Mouse (Mus musculus) layer of hippocampus, postnatal 10 days (tissue): Measurements from ENCODE around the gene Exoc4. TPM values are rescaled to one million over a fixed set of nuclear protein-coding genes. Genes with fewer than 3 reads are reported as not detected.

ENCODE experiments used
- DNase-seq, 2 experiments: peaks; one replicate each; pipeline ENCODE4 v3.0.0; 2021; ENCODE audit warnings: low spot score in 2 of 2
- total RNA-seq, 2 experiments: library from RNA; stranded (reverse); gene quantifications; 2 replicates each; pipeline ENCODE4 v1.2.3; 2021

Exoc4 gene
- total RNA-seq, 2 experiments from 2014 or later = 70.1 to 79.5 TPM

DNA sequence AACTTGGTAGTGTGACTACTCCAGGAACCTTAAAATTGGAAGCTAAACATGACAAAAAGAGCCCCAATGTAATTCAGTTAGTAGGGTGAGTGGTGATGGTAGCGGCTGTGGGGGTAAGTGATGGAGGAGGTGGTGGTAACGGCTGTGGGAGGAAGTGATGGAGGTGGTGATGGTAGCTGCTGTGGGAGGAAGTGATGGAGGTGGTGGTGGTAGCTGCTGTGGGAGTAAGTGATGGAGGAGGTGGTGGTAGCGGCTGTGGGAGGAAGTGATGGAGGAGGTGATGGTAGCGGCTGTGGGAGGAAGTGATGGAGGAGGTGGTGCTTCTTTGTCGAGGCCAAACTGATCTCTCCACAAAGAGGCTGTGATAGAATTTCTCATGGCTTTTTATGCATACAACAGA lies 369.7 kb downstream of the Exoc4 start:
- no peak for DNase-seq

DNA sequence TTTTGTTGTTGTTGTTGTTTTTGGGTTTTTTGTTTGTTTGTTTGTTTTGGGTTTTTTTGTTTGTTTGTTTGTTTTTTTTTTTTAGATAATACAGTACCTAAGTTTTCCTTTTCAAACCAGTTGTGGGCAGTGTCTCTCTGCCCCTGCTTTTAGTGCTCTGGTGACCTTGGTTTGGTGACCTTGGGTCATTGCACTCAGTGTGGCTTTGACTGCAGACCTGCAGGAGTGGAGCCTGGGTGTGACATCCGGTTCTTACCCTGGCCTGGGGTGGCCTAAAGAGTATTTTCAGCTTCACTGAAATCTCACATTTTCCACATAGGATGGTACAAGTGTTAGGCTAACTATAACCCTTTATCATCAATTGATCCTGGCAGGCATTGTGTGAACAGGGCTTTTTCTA lies 371.8 kb downstream of the Exoc4 start:
- DNase-seq = no peak

DNA sequence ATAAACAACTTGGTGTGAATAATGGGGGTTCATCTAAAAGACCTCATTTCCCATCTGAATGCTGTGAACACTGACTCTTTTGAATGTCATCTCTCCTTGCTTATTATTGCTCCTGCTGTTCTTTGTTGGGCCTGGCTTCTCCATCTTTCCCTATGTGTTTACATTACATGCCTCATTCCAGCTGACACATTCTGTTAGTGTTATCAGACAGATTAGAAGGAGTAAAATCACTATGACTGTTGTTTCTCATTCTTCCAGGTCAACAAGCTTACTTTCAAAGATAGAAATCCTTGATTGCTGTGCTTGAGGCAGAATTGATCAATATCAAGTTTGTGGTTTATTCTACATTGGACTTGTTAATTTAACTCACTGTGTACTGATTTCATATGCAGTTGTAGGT lies 377.0 kb downstream of the Exoc4 start:
- no peak for DNase-seq

DNA sequence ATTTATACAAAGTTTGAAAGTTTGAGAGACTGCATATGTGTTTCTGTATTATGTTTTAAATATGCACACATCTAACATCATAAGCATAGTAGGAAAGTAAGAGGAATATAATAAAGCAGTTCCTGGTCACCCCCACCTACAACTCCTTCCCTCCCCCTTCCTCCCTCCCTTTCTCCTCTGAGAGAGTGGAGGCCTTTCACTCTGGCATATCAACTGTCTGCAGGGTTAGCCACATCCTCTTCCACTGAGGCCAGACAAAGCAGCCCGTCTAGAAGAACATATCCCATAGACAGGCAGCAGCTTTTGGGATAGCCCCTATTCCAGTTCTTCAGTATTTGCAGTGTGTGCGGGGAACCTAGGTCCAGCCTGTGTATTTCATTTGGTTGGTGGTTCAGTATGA lies 382.2 kb downstream of the Exoc4 start:
- DNase-seq = no peak

DNA sequence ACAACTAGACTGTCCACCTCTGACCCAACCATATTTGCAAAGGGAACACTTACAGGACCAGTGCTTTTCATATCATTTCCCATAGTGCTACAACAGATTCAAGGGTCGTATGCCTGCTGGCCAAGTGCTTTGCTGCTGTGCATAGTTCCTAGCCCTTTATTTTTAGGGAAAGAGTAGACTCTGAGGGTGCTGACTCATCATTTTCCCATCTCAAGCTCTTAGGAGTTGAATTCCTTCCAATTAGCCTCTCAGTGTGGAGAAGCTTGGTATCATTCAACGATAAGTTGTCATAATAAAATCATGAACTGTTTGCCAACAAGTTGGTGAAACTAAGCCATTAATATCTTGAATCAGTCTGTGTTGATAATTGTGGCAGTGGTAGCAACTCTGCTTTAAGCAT lies 388.3 kb downstream of the Exoc4 start:
- DNase-seq = no peak

DNA sequence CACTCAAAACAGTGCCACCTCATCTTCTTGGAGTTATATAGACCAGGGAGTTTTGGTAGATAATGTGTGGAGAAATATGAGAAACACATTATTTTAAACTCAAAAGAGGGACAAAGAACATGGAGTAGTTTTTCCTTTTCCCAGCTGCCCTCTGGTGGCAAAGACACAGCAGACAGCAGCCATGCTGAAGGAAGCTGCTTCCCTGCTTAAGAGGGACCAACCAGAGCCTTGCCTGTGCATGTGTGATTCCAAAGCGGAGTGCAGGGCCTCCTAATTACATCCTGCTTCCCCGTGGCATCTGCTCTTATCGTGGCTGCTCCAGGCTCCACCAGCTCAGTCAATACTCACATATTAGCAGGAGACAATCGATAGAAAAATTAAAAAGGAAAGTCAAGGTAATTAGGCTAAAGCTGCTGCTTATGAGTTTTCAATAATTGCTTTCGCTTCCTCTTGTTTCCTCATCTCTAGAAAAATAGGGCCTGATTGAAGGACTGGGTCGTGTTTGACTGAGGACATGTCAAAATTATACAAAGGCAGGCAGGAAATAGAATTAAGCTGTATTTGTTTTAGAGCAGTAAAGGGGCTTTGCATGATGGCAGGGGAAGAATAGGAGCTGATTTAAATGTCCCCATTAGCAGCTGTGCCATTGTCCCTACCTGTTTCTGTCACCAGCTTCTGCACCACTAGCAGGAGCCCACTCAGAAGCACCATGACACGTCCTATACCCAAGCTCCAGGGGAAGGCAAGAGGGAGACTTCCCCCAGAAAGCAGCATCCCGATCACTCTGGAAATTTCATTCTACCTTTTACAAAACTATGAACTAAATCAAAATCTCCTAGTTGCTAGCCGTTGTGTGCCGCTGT lies 433.1 kb downstream of the Exoc4 start:
- DNase-seq = peak; percentile 52 to 58

DNA sequence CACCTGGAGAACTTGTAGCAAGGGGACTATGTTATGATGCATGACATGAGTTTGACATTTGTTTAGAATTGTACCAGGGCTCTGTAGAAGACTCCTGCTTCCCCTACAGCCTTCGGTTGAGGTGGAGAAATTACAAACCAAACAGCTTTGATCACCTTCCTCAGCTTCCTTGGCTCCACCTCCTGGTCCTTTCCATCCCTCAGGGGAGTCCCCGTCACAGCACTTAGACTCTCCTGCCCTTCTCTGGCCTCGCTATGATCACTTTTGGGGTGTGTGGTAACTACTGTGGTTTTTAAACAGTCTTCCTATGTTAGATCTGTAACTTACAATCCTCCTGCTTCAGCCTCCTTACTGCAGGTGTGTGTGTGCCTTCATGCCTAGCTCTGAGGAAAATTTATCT lies 434.6 kb downstream of the Exoc4 start:
- no peak for DNase-seq

- DNase-seq = no peak
These were observed 436.4 kb downstream of the Exoc4 start for GRCm38 (mm10) chr6:33685321-33685720.

GRCm38 (mm10) chr6:33690601-33691000 lies 441.7 kb downstream of the Exoc4 start:
- DNase-seq = no peak

DNA sequence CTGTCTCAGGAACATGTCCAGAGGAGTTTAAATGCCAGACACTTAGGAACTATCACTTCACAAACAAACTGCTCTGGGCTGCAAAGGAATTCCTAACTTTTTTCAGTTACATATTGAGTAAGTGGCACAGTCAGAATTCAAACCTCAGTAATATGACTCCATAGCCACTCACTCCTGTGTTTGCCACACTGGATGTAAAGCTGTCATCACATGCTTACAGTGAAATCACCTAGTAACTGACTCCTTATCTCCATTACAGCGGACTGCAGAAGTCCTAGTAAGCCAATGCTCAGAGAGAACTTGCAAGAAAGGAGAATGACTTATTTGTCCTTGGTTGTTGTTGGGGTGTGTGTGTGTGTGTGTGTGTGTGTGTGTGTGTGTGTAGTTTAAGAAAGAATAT lies 448.1 kb downstream of the Exoc4 start:
- DNase-seq = no peak

- DNase-seq = no peak
These were observed 460.0 kb downstream of the Exoc4 start for GRCm38 (mm10) chr6:33708907-33709306.

DNA sequence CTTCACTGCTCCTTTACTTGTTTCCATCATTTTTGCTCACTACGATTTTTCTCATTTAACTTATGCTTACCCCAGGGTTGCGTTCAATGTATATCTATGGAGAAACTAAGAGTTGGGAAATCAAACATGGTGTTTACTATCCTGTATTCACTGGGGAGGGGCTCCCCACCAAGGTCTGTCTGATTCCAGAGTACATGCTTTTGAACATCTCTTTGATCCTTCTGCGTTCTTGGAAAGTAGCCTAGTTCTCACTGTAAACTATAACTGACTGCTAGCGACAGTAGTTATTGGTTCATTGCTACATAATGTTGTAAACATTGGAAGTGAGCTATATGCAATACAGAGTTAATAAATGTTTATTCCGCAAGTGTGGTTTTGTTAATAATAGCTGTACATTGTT lies 460.5 kb downstream of the Exoc4 start:
- no peak for DNase-seq

DNA sequence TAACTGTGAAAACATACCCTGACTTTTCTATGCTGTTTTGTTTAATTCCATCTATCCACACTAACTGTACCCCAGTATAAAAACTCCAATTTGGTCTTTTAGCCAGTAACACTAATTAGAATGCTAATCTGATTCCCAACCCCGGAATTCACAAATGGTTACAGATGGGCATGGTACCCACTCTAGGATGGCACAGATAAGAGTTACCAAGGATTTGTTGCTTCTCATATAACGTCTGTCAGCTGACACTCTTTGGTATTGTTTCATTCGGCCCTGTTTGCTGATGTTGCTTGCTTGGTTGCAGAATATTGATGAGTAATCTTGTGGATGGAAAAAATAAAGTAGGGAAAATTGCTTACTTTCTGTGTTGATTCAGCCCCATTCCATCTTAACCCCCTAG lies 462.9 kb downstream of the Exoc4 start:
- DNase-seq = no peak

DNA sequence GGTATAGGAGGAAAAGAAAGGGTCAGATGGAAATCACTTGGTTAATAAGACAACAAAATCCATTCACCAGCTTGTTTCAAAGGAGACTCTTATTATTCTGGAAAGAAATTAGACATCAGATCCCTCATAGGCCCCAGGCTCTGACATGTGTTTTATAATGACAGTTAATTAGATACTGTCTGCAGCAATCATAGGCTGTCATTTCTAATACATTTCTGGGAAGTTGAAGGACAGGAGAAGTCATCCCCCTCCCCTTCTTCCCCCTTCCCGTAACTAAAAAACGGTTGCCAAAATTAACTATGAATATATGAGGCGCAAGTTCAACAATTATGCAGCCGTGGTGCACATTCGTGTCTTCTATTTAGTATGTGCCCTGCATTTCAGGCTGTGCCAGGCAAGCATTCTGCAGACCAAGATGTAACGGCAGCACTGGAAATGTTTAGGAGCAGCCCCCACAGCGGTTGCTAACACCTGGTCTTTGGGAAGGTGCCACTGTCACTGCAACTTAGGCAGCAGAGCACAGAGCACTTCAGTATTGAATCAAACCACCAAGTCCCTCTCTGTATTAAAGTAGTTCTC lies 463.7 kb downstream of the Exoc4 start:
- no peak for DNase-seq

DNA sequence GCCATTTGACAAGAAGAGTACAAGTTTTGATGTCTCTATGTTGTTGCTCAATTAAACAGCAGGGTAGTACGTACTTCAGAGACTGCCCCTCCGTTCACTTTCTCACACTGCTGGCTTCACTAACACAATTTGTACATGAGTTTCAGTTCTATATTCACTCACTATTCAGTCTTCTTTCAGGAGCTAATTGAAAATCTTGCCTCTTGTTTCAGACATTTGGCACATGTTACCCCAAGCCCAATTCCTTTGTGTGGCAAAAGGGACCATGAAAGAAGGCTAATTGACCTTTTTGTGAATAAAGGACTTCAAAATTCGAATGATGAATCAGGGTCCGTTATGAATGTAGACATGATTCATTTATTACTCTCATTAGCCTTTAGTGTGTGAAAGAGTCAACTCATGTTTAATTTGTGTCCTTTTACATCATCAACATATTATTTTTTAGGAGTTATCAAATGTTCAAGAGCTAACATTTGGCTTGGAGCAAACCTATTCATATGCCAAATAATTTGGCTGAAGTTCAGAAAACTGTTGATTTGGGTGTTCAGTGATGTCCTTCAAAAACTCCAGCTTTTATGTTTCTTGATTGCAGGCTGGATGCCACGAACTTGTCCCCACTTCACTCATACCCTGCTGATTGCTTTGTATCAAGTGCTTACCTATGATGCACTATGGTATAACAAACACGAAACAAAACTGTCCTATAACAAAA lies 467.5 kb downstream of the Exoc4 start:
- no peak for DNase-seq

- no peak for DNase-seq
These were observed 472.3 kb downstream of the Exoc4 start for GRCm38 (mm10) chr6:33721166-33721565.

DNA sequence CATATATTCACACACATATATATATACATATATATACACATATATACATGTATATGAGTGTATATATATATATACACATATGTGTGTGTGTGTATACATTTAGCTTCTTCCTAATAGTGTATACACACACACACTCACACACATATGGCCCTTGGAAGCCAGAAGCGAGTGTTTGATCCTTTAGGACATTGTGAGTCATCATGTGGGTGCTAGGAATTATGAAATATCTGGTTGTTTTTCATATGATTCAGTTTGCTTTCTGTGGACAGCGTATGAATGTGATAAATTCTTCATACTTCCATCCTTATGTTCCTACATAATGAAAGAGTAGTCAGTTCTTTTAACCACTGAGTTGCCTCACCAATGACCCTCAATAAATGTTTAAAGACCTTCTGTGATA lies 473.9 kb downstream of the Exoc4 start:
- DNase-seq = no peak

- DNase-seq = no peak
These were observed 475.7 kb downstream of the Exoc4 start for GRCm38 (mm10) chr6:33724596-33724995.

DNA sequence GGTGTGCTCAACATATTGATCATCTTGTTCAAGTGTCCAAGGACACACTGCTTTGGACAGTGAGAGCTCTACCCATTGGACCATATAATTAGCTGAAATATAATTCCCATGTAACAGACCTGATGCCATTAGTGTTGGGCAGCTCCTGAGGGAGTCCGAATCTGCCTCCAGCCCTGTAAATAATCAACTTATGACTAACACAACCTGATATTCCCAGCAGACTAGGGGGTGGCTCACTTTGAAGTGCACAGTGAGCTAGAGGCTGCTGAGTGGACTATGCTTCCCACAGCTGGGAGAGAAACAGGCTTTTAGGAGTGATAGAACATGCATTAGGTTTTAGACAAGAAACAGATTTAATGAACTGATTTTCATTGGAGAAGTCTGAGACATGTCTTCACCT lies 478.4 kb downstream of the Exoc4 start:
- no peak for DNase-seq

DNA sequence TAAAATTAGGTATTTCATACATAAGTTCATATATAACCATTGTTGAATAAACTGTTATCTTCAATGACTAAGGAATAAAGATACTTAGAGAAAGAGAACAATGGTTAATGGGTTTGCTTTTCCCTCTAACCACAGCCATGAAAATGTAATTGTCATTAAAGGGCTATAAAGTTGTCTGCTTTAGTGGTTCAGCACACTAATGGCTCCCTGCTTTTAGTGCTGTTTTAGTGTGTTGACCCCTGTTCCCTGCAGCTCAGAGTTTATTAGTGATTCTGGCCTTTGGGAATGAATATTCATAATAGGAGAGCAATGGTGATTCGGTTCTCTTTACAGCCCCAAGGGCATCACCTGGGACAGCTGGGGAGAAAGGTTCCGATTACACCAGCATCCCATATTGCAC lies 483.3 kb downstream of the Exoc4 start:
- no peak for DNase-seq

- no peak for DNase-seq
These were observed 484.7 kb downstream of the Exoc4 start for GRCm38 (mm10) chr6:33733602-33734001.

GRCm38 (mm10) chr6:33734032-33734431 lies 485.1 kb downstream of the Exoc4 start:
- no peak for DNase-seq
